Mouse (Mus musculus) gastrocnemius, postnatal 25 days (tissue): ENCODE data around the gene Gm10778. TPM values are rescaled to one million over a fixed set of nuclear protein-coding genes. Genes with fewer than 3 reads are reported as not detected.
"Not testable (repeated sequence)": the region's sequence is repeated elsewhere in the genome, so short reads cannot be mapped to it uniquely, and the experiment has no call there.

ENCODE experiments used
- DNase-seq: peaks from one replicate; pipeline ENCODE4 v3.0.0; 2022
- total RNA-seq, 2 experiments: library from RNA; stranded (reverse); gene quantifications; 1 replicate in 1 of 2; 2 replicates in 1 of 2; pipeline ENCODE4 v1.2.3; 2021

Gene Gm10778
- total RNA-seq, 2 experiments from 2014 or later: 0.87 to 1.3 TPM

- no peak for DNase-seq
Observed at GRCm38 (mm10) chr10:81627836-81628220, 21.0 kb upstream of the Gm10778 start.

GRCm38 (mm10) chr10:81628390-81628789, 20.5 kb upstream of the Gm10778 start, which contains the start of gene Ankrd24:
Ankrd24 (plus strand) TSS chr10:81628540.
- DNase-seq: no peak

- DNase-seq: peak; percentile 74
Observed at GRCm38 (mm10) chr10:81633253-81634099, 15.4 kb upstream of the Gm10778 start.

GRCm38 (mm10) chr10:81636338-81636737, 12.5 kb upstream of the Gm10778 start:
- no peak for DNase-seq

- DNase-seq: no peak
Observed at GRCm38 (mm10) chr10:81638101-81638500, 10.8 kb upstream of the Gm10778 start.

GRCm38 (mm10) chr10:81640825-81641224, 8.0 kb upstream of the Gm10778 start:
- peak; percentile 21 for DNase-seq

- DNase-seq: peak; percentile 3
Observed at GRCm38 (mm10) chr10:81641566-81641965, 7.3 kb upstream of the Gm10778 start.

- peak; percentile 25 for DNase-seq
Observed at GRCm38 (mm10) chr10:81641978-81642647, 6.7 kb upstream of the Gm10778 start.

GRCm38 (mm10) chr10:81642648-81643448, 6.0 kb upstream of the Gm10778 start:
- peak; percentile 5 for DNase-seq

GRCm38 (mm10) chr10:81643449-81644055, 5.3 kb upstream of the Gm10778 start:
- DNase-seq: peak; percentile 97

- peak; percentile 4 for DNase-seq
Observed at GRCm38 (mm10) chr10:81644162-81644561, 4.7 kb upstream of the Gm10778 start.

- DNase-seq: peak; percentile 5
Observed at GRCm38 (mm10) chr10:81644716-81645115, 4.1 kb upstream of the Gm10778 start.

GRCm38 (mm10) chr10:81645391-81645790, 3.5 kb upstream of the Gm10778 start:
- DNase-seq: no peak

GRCm38 (mm10) chr10:81646015-81646555, 2.8 kb upstream of the Gm10778 start:
- DNase-seq: no peak

GRCm38 (mm10) chr10:81655178-81655577, 6.3 kb downstream of the Gm10778 start:
- no peak for DNase-seq

GRCm38 (mm10) chr10:81656174-81656573, 7.3 kb downstream of the Gm10778 start:
- no peak for DNase-seq

GRCm38 (mm10) chr10:81687114-81687513, 38.3 kb downstream of the Gm10778 start:
- not testable (repeated sequence) for DNase-seq

- DNase-seq: not testable (repeated sequence)
Observed at GRCm38 (mm10) chr10:81704531-81705301, 55.9 kb downstream of the Gm10778 start, which contains the start of gene Zfp433. Zfp433 (plus strand) TSS chr10:81704825.
